Mouse (Mus musculus): ENCODE measurements around the gene Ccdc65. TPM values are rescaled to one million over a fixed set of nuclear protein-coding genes. Genes with fewer than 3 reads are reported as not detected.
A peak's percentile ranks its signal among the peaks of the same experiment; 100 is the strongest.
"Not testable (repeated sequence)": the region's sequence is repeated elsewhere in the genome, so short reads cannot be mapped to it uniquely, and the experiment has no call there.

The Ccdc65 gene
- total RNA-seq, 2 experiments from 2014 or later = not detected

DNA sequence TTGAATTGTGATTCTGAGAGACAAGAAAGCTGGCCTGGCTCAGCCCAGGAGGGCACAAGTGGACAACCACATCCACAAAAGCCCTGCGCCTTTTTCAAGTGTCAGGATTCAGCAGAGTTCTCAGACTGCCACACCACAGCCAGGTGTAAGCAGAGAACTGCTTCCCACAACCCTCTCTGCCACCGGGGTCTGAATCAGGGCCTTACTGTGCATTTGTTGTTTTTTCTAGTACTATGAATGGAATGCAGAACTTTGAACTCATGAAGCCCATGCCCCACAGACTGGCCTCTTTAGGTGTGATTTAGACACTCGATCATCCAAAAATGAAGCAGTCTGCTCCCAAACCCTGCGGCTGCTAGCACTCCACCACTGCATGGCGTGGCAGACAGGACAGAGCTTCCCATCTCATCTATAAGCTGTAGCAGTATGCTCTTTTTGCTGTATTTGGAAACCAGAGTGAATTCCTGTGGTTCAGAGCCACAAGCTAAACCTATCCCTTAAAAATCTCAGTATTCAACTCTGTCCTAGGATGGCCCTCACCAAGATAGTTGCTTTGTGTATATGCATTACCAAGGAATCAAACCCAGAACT, 26.1 kb downstream of the Ccdc65 start:
- ATAC-seq (ENCODE audit: poor library complexity, severe bottlenecking) = no peak

- ATAC-seq (ENCODE audit: poor library complexity, severe bottlenecking) = no peak
Observed at GRCm38 (mm10) chr15:98736521-98736920, 28.5 kb downstream of the Ccdc65 start.

GRCm38 (mm10) chr15:98737881-98738280, 29.9 kb downstream of the Ccdc65 start:
- no peak for ATAC-seq (ENCODE audit: poor library complexity, severe bottlenecking)

DNA sequence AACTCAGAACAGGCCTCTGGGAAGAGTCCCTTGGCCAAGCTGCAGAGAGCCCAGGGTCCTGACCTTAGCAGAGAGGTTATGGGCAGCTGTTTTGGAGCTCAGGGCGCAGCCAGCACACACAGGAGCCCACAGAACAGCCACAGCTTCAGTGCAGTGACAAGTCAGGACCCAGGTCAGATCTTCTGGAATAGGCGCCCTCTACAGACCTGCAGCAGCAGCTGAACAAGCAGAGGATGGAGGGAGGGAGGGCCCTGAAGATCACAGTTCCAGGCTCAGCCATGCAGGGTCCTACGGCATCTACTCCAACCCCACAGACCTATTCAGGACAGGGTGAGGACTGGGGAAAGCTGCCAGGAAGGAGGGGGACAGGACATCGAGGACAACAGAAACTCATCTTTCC, 30.8 kb downstream of the Ccdc65 start:
- no peak for ATAC-seq (ENCODE audit: poor library complexity, severe bottlenecking)

DNA sequence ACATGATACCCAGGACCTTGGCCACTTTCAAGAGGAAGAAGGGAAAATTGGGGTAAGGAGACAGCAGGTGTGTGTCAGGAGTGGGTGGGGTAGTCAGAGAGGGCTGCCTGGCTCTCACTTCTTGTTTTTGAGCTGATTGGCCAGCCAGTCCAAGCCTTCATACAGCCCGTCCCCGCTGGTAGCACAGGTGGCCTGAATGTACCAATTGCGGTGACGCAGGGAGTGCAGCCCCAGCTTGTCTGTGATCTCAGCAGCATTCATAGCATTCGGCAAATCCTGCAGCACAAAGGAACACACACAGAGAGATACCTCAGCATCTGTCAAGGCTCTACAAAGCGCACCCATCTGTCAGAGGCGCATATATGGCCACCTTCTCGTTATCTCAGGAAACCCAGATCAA, 32.2 kb downstream of the Ccdc65 start:
- no peak for ATAC-seq (ENCODE audit: poor library complexity, severe bottlenecking)

DNA sequence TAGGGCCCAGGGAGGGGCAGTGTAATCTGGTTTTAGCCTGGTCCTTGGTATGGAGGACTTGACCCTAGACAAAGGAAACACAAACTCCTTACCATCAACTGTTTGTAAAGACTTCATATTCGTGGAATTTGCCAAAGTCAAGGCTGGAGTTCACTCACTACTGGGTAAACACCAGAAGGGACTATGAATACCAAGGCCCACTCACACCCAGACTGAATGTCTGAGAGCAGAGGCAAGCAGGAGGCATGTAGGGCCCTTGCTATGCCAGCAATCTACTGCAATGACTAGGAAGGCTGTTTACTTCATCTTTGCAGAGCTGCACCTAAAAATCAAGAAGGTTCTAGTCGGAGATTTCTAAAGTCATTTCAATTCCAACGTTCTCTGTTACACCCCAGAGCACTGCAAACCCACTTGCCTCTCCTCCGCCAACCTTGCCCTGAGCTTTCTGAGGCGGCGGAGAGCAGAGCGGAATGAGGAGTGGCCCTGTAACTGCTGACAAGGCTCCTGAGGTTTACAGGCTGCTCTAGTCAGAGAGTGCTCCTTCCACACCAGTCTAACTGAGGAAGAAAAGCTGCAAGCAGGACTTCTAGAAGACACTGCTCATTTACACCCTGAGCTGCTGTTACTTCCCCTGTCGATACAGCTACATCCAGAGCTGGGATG, 34.9 kb downstream of the Ccdc65 start:
- no peak for ATAC-seq (ENCODE audit: poor library complexity, severe bottlenecking)

- not testable (repeated sequence) for ATAC-seq (ENCODE audit: poor library complexity, severe bottlenecking)
Observed at GRCm38 (mm10) chr15:98743863-98744262, 35.9 kb downstream of the Ccdc65 start.

GRCm38 (mm10) chr15:98746344-98746965, 38.4 kb downstream of the Ccdc65 start:
- no peak for ATAC-seq (ENCODE audit: poor library complexity, severe bottlenecking)

DNA sequence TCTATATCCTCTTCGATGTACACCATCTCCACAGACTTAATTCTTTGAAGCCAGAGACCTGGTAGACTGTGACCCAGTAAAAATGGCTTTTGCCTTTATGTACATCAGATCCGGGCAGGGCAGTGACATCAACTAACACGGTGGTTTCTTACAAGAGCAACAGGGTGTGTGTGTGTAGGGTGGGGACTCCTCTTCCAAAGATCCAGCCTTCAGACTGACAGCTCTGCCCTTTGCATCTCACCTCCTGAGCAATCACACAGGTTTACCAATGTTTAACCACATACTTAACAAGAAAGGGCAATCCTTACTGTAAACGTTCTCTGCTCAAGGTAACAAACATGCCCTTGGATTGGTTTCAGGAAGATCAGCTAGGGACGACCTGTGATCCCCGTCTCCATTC, 39.3 kb downstream of the Ccdc65 start:
- ATAC-seq (ENCODE audit: poor library complexity, severe bottlenecking) = no peak

GRCm38 (mm10) chr15:98749093-98749492, 41.1 kb downstream of the Ccdc65 start:
- no peak for ATAC-seq (ENCODE audit: poor library complexity, severe bottlenecking)

DNA sequence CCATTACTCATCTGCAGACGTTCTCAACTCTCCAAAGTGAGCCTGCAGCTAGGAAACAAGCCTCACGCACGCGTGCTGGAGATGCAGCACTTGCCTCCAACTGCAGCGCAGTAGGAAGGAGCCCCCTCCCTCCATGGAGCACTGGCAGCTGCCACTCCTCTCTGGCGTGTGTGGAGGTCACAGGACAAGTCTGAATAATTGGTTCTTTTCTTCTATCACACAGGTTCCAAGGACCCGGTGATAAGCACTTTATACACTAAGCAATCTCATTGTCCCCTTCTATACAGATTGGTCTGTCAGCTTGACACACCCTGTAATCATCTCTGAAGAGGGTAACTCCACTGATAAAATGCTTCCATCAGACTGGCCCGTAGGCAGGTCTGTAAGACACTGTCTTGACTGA, 45.0 kb downstream of the Ccdc65 start:
- no peak for ATAC-seq (ENCODE audit: poor library complexity, severe bottlenecking)

GRCm38 (mm10) chr15:98754125-98754524, 46.1 kb downstream of the Ccdc65 start:
- ATAC-seq (ENCODE audit: poor library complexity, severe bottlenecking) = no peak

DNA sequence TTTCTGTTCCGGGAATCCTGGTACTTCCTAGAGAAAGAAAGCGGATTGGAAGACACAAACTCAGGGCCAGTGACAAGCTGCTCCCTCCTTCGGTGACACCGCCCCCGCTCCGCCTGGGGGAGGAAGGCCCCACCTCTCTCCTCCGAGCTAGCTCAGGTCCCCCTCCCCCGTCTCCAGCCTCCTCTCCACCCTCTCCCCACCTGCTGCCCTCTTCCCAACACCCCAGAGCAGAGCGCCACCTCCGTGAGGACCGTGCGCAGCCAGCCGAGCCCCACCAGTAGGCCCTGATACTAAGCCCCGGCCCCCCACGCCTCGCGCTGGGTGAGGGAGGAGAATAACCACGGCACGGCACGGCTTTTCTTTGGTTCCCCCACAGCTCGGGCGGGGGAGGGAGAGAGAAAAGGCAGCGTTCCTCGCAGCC, 54.2 kb downstream of the Ccdc65 start:
- ATAC-seq (ENCODE audit: poor library complexity, severe bottlenecking) = peak; percentile 50

DNA sequence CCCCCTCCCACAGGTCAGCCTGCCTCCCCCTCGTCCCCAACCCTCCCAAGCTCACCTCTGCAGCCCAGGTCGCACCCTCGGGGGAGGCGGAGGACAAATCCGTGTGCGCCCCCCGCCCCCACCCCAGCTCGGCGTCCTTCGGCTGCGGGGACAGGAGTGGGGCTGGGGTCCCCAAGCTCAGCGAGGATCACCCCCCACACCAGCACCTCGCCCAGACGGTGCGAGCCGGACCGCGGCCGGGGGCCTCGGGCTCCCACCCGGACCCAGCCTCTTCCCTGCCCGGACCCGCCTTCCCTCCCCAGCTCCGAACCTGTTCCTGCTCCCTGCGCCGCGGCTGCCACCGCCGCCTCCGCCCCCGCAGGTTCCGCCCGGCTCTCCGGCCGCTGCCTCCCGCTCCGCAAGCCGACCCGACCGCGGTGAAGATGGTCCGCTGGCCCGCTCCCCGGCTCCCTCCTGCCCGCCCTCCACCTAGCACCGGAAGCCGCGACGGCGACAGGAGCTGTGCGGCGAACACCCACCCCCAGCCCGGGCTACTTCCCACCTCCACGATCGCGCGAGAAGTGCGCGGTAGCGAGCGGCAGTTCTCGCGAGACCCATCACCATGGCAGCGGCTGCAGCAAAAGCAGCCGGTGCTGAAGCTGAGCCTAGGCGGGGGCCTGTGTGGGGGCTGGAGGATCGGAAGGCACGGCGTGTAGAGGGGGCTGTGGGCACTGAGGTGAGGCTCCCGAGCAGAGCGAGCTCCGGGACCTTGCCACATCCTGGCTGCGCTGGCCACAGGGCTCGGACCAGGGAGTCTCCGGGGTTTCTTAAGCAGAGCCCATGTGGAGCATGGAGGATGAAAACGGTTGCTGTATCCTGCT, 54.9 kb downstream of the Ccdc65 start, which contains the start of gene Arf3:
TSS of gene Arf3 (minus strand) at position 545 of the 860 bp plus-strand sequence.
- ATAC-seq (ENCODE audit: poor library complexity, severe bottlenecking) = peak; percentile 95

- no peak for ATAC-seq (ENCODE audit: poor library complexity, severe bottlenecking)
Observed at GRCm38 (mm10) chr15:98765929-98766328, 57.9 kb downstream of the Ccdc65 start.

GRCm38 (mm10) chr15:98768259-98768658, 60.3 kb downstream of the Ccdc65 start:
- ATAC-seq (ENCODE audit: poor library complexity, severe bottlenecking) = no peak

- peak; percentile 19 for ATAC-seq (ENCODE audit: poor library complexity, severe bottlenecking)
Observed at GRCm38 (mm10) chr15:98771813-98772425, 63.9 kb downstream of the Ccdc65 start.

GRCm38 (mm10) chr15:98772511-98773211, 64.7 kb downstream of the Ccdc65 start:
- ATAC-seq (ENCODE audit: poor library complexity, severe bottlenecking) = peak; percentile 87

All from megakaryocyte, adult 5-6 weeks (primary cell).